Mouse (Mus musculus) limb, embryonic 12.5 days (tissue): ENCODE results near the gene Esrra. TPM values are rescaled to one million over a fixed set of nuclear protein-coding genes. Genes with fewer than 3 reads are reported as not detected.

Experiments
- ATAC-seq: fragments of 200-750 bp; cut with Nextera tagmentation; 2 replicates; pipeline ENCODE4 v1.8.0; 2017; ENCODE audit warnings: low read depth, moderate TSS enrichment; ENCODE audit not compliant: insufficient number of reproducible peaks, insufficient read depth, low FRiP score, low TSS enrichment
- H3K27ac ChIP-seq: fragments of 300-500 bp; sonication (generic); 2 replicates; pipeline ENCODE4 v1.5.1; 2016; ENCODE audit warnings: mild to moderate bottlenecking, moderate library complexity
- H3K27me3 ChIP-seq: fragments of 300-500 bp; sonication (generic); 2 replicates; pipeline ENCODE4 v1.6.1; 2016; ENCODE audit warnings: mild to moderate bottlenecking, moderate library complexity
- H3K36me3 ChIP-seq: fragments of 300-500 bp; sonication (generic); 2 replicates; pipeline ENCODE4 v1.6.1; 2016; ENCODE audit warnings: mild to moderate bottlenecking, moderate library complexity
- H3K4me1 ChIP-seq: fragments of 300-500 bp; sonication (generic); replicated peaks from 2 replicates; pipeline ENCODE4 v1.6.1; 2016
- H3K4me2 ChIP-seq: fragments of 300-500 bp; sonication (generic); 2 replicates; pipeline ENCODE4 v1.6.1; 2016; ENCODE audit warnings: mild to moderate bottlenecking, moderate library complexity
- H3K4me3 ChIP-seq: fragments of 300-500 bp; sonication (generic); replicated peaks from 2 replicates; pipeline ENCODE4 v1.5.1; 2016; ENCODE audit warnings: mild to moderate bottlenecking
- H3K9ac ChIP-seq: fragments of 300-500 bp; sonication (generic); replicated peaks from 2 replicates; pipeline ENCODE4 v1.6.1; 2016; ENCODE audit warnings: mild to moderate bottlenecking, moderate library complexity
- H3K9me3 ChIP-seq: fragments of 300-500 bp; sonication (generic); 2 replicates; pipeline ENCODE4 v1.6.1; 2016; ENCODE audit warnings: mild to moderate bottlenecking, moderate library complexity
- WGBS: fragments of 180-500 bp; shearing (Covaris S2); methylation state at CpG from one replicate; pipeline ENCODE4 v1.1.7; 2016; 5-methylcytosine and 5-hydroxymethylcytosine counted together
- polyA plus RNA-seq: library from polyadenylated mRNA; unstranded; fragments of >200 nt; fragmentation: Nextera tagmentation; extraction: Ambion mirVana; gene quantifications from 2 replicates; pipeline ENCODE4 v1.2.1, GENCODE M21; 2016

Gene Esrra
- polyA plus RNA-seq, 1 experiment from 2014 or later = 8.5 TPM

- H3K36me3 ChIP-seq = peaks cover 30% of the 10 kb centered on the region
- peak overlapping the region; percentile 96 for H3K4me2 ChIP-seq
- under 1% methylated on average over 35 of the region's 35 CpGs for WGBS
- peak overlapping the region; percentile 63 for H3K4me3 ChIP-seq
- H3K27ac ChIP-seq = peak overlapping the region; percentile 97
- peak overlapping the region; percentile 78 for H3K9ac ChIP-seq
- no peaks in the 10 kb centered on the region for H3K9me3 ChIP-seq
- H3K27me3 ChIP-seq = no peaks in the 10 kb centered on the region
- peak; percentile 75 for ATAC-seq
- peaks cover 19% of the 10 kb centered on the region for H3K4me1 ChIP-seq
These were observed 29.9 kb upstream of the Esrra start for GRCm38 (mm10) chr19:6951381-6951968.

GRCm38 (mm10) chr19:6950613-6951153 is 29.1 kb upstream of the Esrra start:
- H3K36me3 ChIP-seq = peaks cover 30% of the 10 kb centered on the region
- H3K9me3 ChIP-seq = no peaks in the 10 kb centered on the region
- H3K27ac ChIP-seq = peak overlapping the region; percentile 97
- peak overlapping the region; percentile 96 for H3K4me2 ChIP-seq
- H3K9ac ChIP-seq = peak overlapping the region; percentile 78
- peak overlapping the region; percentile 63 for H3K4me3 ChIP-seq
- under 1% methylated on average over 28 of the region's 28 CpGs for WGBS
- peak; percentile 18; the same call in 1 of the 2 replicates for ATAC-seq
- no peaks in the 10 kb centered on the region for H3K27me3 ChIP-seq
- H3K4me1 ChIP-seq = peaks cover 19% of the 10 kb centered on the region

- peak overlapping the region; percentile 97 for H3K27ac ChIP-seq
- H3K36me3 ChIP-seq = peaks cover 26% of the 10 kb centered on the region
- no peak for ATAC-seq
- no peaks in the 10 kb centered on the region for H3K27me3 ChIP-seq
- no peaks in the 10 kb centered on the region for H3K9me3 ChIP-seq
- 63% methylated on average over 5 of the region's 5 CpGs for WGBS
- H3K9ac ChIP-seq = peak overlapping the region; percentile 78; the same call in 1 of the 2 replicates
- peaks cover 19% of the 10 kb centered on the region for H3K4me1 ChIP-seq
- peak overlapping the region; percentile 96 for H3K4me2 ChIP-seq
- H3K4me3 ChIP-seq = peak overlapping the region; percentile 63
These were observed 28.3 kb upstream of the Esrra start for GRCm38 (mm10) chr19:6949951-6950350.

- no peaks in the 10 kb centered on the region for H3K9me3 ChIP-seq
- H3K36me3 ChIP-seq = peaks cover 22% of the 10 kb centered on the region
- H3K9ac ChIP-seq = no peak overlapping the region
- H3K4me3 ChIP-seq = no peak overlapping the region
- WGBS = 90% methylated on average over 5 of the region's 5 CpGs
- H3K4me2 ChIP-seq = 0 out of 2 replicates have a peak overlapping the region, but pooled peaks have one; percentile 96
- H3K27me3 ChIP-seq = no peaks in the 10 kb centered on the region
- no peak for ATAC-seq
- H3K27ac ChIP-seq = no peak overlapping the region
- peaks cover 19% of the 10 kb centered on the region for H3K4me1 ChIP-seq
These were observed 27.9 kb upstream of the Esrra start for GRCm38 (mm10) chr19:6949532-6949931.

- Histone ChIP-seq H3K4me1 (peaks cover 19% of the 10 kb centered on the region), H3K27me3 (no peaks in the 10 kb centered on the region), H3K27ac (no peak overlapping the region), H3K9ac (no peak overlapping the region), H3K9me3 (no peaks in the 10 kb centered on the region), H3K4me3 (no peak overlapping the region), H3K36me3 (peaks cover 17% of the 10 kb centered on the region; the same call in 1 of the 2 replicates), H3K4me2 (no peak overlapping the region)
- 75% methylated on average over 4 of the region's 4 CpGs for WGBS
- ATAC-seq = no peak
These were observed 26.6 kb upstream of the Esrra start for GRCm38 (mm10) chr19:6948186-6948585.

- no peak for ATAC-seq
- H3K4me3 ChIP-seq = no peak overlapping the region
- peaks cover 21% of the 10 kb centered on the region for H3K4me1 ChIP-seq
- no peak overlapping the region for H3K4me2 ChIP-seq
- WGBS = 46% methylated on average over 4 of the region's 4 CpGs
- no peaks in the 10 kb centered on the region for H3K27me3 ChIP-seq
- no peak overlapping the region for H3K27ac ChIP-seq
- H3K9ac ChIP-seq = no peak overlapping the region
- no peaks in the 10 kb centered on the region for H3K9me3 ChIP-seq
- peaks cover 12% of the 10 kb centered on the region; the same call in 1 of the 2 replicates for H3K36me3 ChIP-seq
These were observed 26.1 kb upstream of the Esrra start for GRCm38 (mm10) chr19:6947742-6948141.

- Histone ChIP-seq H3K4me3 (no peak overlapping the region), H3K36me3 (peaks cover 11% of the 10 kb centered on the region; the same call in 1 of the 2 replicates), H3K9me3 (no peaks in the 10 kb centered on the region), H3K27ac (no peak overlapping the region), H3K27me3 (no peaks in the 10 kb centered on the region; the same call in 1 of the 2 replicates), H3K9ac (no peak overlapping the region), H3K4me2 (no peak overlapping the region), H3K4me1 (peaks cover 22% of the 10 kb centered on the region)
- ATAC-seq = no peak
- 92% methylated on average over 6 of the region's 6 CpGs for WGBS
These were observed 22.1 kb upstream of the Esrra start for GRCm38 (mm10) chr19:6943709-6944108.

GRCm38 (mm10) chr19:6942764-6943163 is 21.2 kb upstream of the Esrra start:
- Histone ChIP-seq H3K4me1 (peaks cover 22% of the 10 kb centered on the region), H3K36me3 (peaks cover 11% of the 10 kb centered on the region; the same call in 1 of the 2 replicates), H3K27ac (peak overlapping the region; percentile 95), H3K4me3 (peak overlapping the region; percentile 78), H3K27me3 (peaks cover 5% of the 10 kb centered on the region), H3K9me3 (no peaks in the 10 kb centered on the region), H3K4me2 (peak overlapping the region; percentile 98), H3K9ac (peak overlapping the region; percentile 85)
- no peak for ATAC-seq
- 31% methylated on average over 5 of the region's 5 CpGs for WGBS

GRCm38 (mm10) chr19:6942249-6942691 is 20.7 kb upstream of the Esrra start, which contains the start of gene Gpr137:
Gpr137 (minus strand) TSS chr19:6942480.
- peak within 1 kb of the TSS; percentile 98 for H3K4me2 ChIP-seq
- H3K4me1 ChIP-seq = peaks cover 22% of the 10 kb centered on the region
- peaks cover 8% of the 10 kb centered on the region for H3K27me3 ChIP-seq
- peak within 1 kb of the TSS; percentile 78 for H3K4me3 ChIP-seq
- H3K27ac ChIP-seq = peak within 1 kb of the TSS; percentile 95
- WGBS = under 1% methylated on average over 27 of the region's 27 CpGs
- H3K9ac ChIP-seq = peak within 1 kb of the TSS; percentile 85
- peak; percentile 78 for ATAC-seq
- H3K36me3 ChIP-seq = peaks cover 11% of the 10 kb centered on the region; the same call in 1 of the 2 replicates
- no peaks in the 10 kb centered on the region for H3K9me3 ChIP-seq

GRCm38 (mm10) chr19:6941372-6942248 is 20.0 kb upstream of the Esrra start, which contains the start of gene Bad:
Bad (plus strand) TSS chr19:6941861.
- no peaks in the 10 kb centered on the region for H3K9me3 ChIP-seq
- WGBS = under 1% methylated on average over 83 of the region's 83 CpGs
- peaks cover 8% of the 10 kb centered on the region for H3K27me3 ChIP-seq
- peak within 1 kb of the TSS; percentile 78 for H3K4me3 ChIP-seq
- peaks cover 11% of the 10 kb centered on the region; the same call in 1 of the 2 replicates for H3K36me3 ChIP-seq
- peak within 1 kb of the TSS; percentile 85 for H3K9ac ChIP-seq
- peak; percentile 65 for ATAC-seq
- H3K4me1 ChIP-seq = peaks cover 22% of the 10 kb centered on the region
- H3K4me2 ChIP-seq = peak within 1 kb of the TSS; percentile 98
- peak within 1 kb of the TSS; percentile 95 for H3K27ac ChIP-seq
